Mouse (Mus musculus) neural tube, embryonic 11.5 days (tissue): ENCODE data around the gene Ttc23. TPM values are rescaled to one million over a fixed set of nuclear protein-coding genes. Genes with fewer than 3 reads are reported as not detected.

ENCODE experiments used
- ATAC-seq: fragments of 200-750 bp; cut with Nextera tagmentation; 2 replicates; pipeline ENCODE4 v1.8.0; 2017; ENCODE audit warnings: moderate number of reproducible peaks, mild to moderate bottlenecking, moderate TSS enrichment, moderate library complexity; ENCODE audit not compliant: insufficient read depth, low FRiP score, low TSS enrichment
- DNase-seq: peaks from one replicate; pipeline ENCODE4 v3.0.0-alpha.2; 2015; ENCODE audit warnings: low spot score
- H3K27ac ChIP-seq: fragments of 300-500 bp; sonication (generic); 2 replicates; pipeline ENCODE4 v1.5.1; 2014; ENCODE audit warnings: low read depth, mild to moderate bottlenecking, low read length
- H3K27me3 ChIP-seq: fragments of 300-500 bp; sonication (generic); 2 replicates; pipeline ENCODE4 v1.6.1; 2014; ENCODE audit warnings: mild to moderate bottlenecking, low read length, mixed read lengths; ENCODE audit not compliant: control insufficient read depth, insufficient read depth
- H3K36me3 ChIP-seq: fragments of 300-500 bp; sonication (generic); 2 replicates; pipeline ENCODE4 v1.6.1; 2014; ENCODE audit warnings: mild to moderate bottlenecking, low read length, moderate library complexity, mixed read lengths; ENCODE audit not compliant: control insufficient read depth, insufficient read depth
- H3K4me1 ChIP-seq: fragments of 300-500 bp; sonication (generic); 2 replicates; pipeline ENCODE4 v1.6.1; 2014; ENCODE audit warnings: low read length, mixed read lengths; ENCODE audit not compliant: control insufficient read depth, insufficient read depth
- H3K4me2 ChIP-seq: fragments of 300-500 bp; sonication (generic); 2 replicates; pipeline ENCODE4 v1.6.1; 2014; ENCODE audit warnings: low read depth, mild to moderate bottlenecking, moderate library complexity
- H3K4me3 ChIP-seq: fragments of 300-500 bp; sonication (generic); 2 replicates; pipeline ENCODE4 v1.5.1; 2014; ENCODE audit warnings: low read depth, low read length
- H3K9ac ChIP-seq: fragments of 300-500 bp; sonication (generic); 2 replicates; pipeline ENCODE4 v1.6.1; 2014; ENCODE audit warnings: mild to moderate bottlenecking, low read length
- H3K9me3 ChIP-seq: fragments of 300-500 bp; sonication (generic); 2 replicates; pipeline ENCODE4 v1.6.1; 2016; ENCODE audit warnings: low read length; ENCODE audit not compliant: control insufficient read depth
- WGBS: fragments of 180-500 bp; shearing (Covaris S2); extraction: QIAGEN DNeasy Blood & Tissue Kit; methylation state at CpG from one replicate; pipeline ENCODE4 v1.1.7; 2014; 5-methylcytosine and 5-hydroxymethylcytosine counted together
- microRNA-seq: library from miRNA; unstranded; fragments of <30 nt; microRNA quantifications from one replicate; pipeline ENCODE4, GENCODE M21; 2016
- polyA plus RNA-seq: library from polyadenylated mRNA; unstranded; fragments of >200 nt; fragmentation: Nextera tagmentation; extraction: Ambion mirVana; gene quantifications from 2 replicates; pipeline ENCODE4 v1.2.1, GENCODE M21; 2014

The Ttc23 gene
- polyA plus RNA-seq, 1 experiment from 2014 or later = 35.4 TPM

GRCm38 (mm10) chr7:67800547-67800946 is 153.3 kb downstream of the Ttc23 start:
- no peaks in the 10 kb centered on the region for H3K27me3 ChIP-seq
- no peak overlapping the region for H3K9ac ChIP-seq
- H3K27ac ChIP-seq = no peak overlapping the region
- no peaks in the 10 kb centered on the region for H3K4me1 ChIP-seq
- no peak overlapping the region for H3K4me2 ChIP-seq
- H3K9me3 ChIP-seq = no peaks in the 10 kb centered on the region
- DNase-seq = no peak
- no peaks in the 10 kb centered on the region for H3K36me3 ChIP-seq
- WGBS = 89% methylated on average over 6 of the region's 6 CpGs
- no peak for ATAC-seq
- H3K4me3 ChIP-seq = no peak overlapping the region

GRCm38 (mm10) chr7:67801022-67801421 is 153.8 kb downstream of the Ttc23 start:
- H3K4me3 ChIP-seq = no peak overlapping the region
- H3K4me1 ChIP-seq = no peaks in the 10 kb centered on the region
- H3K9ac ChIP-seq = no peak overlapping the region
- 83% methylated on average over 4 of the region's 4 CpGs for WGBS
- H3K27me3 ChIP-seq = no peaks in the 10 kb centered on the region
- no peak overlapping the region for H3K27ac ChIP-seq
- H3K9me3 ChIP-seq = no peaks in the 10 kb centered on the region
- no peak overlapping the region for H3K4me2 ChIP-seq
- no peak for DNase-seq
- no peaks in the 10 kb centered on the region for H3K36me3 ChIP-seq
- ATAC-seq = no peak

- Histone ChIP-seq H3K4me1 (no peaks in the 10 kb centered on the region), H3K9ac (no peak overlapping the region), H3K27me3 (no peaks in the 10 kb centered on the region), H3K4me2 (peak overlapping the region; percentile 62), H3K36me3 (no peaks in the 10 kb centered on the region), H3K27ac (no peak overlapping the region), H3K9me3 (no peaks in the 10 kb centered on the region), H3K4me3 (peak overlapping the region; percentile 29; the same call in 1 of the 2 replicates)
- DNase-seq (peak; percentile 91), ATAC-seq (peak; percentile 74)
- 17% methylated on average over 28 of the region's 28 CpGs for WGBS
Observed at GRCm38 (mm10) chr7:67803015-67803856, 156.0 kb downstream of the Ttc23 start.

- ATAC-seq (peak; percentile 53), DNase-seq (no peak)
- Histone ChIP-seq H3K27me3 (no peaks in the 10 kb centered on the region), H3K4me2 (peak overlapping the region; percentile 62), H3K27ac (no peak overlapping the region), H3K4me1 (no peaks in the 10 kb centered on the region), H3K4me3 (peak overlapping the region; percentile 29; the same call in 1 of the 2 replicates), H3K9ac (0 out of 2 replicates have a peak overlapping the region, but pooled peaks have one; percentile 6), H3K36me3 (no peaks in the 10 kb centered on the region), H3K9me3 (no peaks in the 10 kb centered on the region)
- 13% methylated on average over 12 of the region's 13 CpGs for WGBS
Observed at GRCm38 (mm10) chr7:67803857-67804215, 156.6 kb downstream of the Ttc23 start.

Small RNAs within 50 kb of the gene (microRNA-seq; reads per million reads assigned to microRNA genes)
- not detected for gene Gm23844

Other genes with a start within 250 kb of the Ttc23 start
- gene Lrrc28, start 2.1 kb upstream of the Ttc23 start, polyA plus RNA-seq = 29.6 and 32.6 TPM in 2 replicates
- 3.8 and 5.8 TPM in 2 replicates for gene Synm, start 112.3 kb downstream of the Ttc23 start, polyA plus RNA-seq